Mouse (Mus musculus): ENCODE data around the gene Arid2. TPM values are rescaled to one million over a fixed set of nuclear protein-coding genes. Genes with fewer than 3 reads are reported as not detected.
"Not testable (repeated sequence)": the region's sequence is repeated elsewhere in the genome, so short reads cannot be mapped to it uniquely, and the experiment has no call there.

Arid2 gene
- polyA plus RNA-seq (2015; fragmentation: Nextera tagmentation; extraction: Ambion mirVana), result 28.7 and 29.8 TPM in 2 replicates

DNA sequence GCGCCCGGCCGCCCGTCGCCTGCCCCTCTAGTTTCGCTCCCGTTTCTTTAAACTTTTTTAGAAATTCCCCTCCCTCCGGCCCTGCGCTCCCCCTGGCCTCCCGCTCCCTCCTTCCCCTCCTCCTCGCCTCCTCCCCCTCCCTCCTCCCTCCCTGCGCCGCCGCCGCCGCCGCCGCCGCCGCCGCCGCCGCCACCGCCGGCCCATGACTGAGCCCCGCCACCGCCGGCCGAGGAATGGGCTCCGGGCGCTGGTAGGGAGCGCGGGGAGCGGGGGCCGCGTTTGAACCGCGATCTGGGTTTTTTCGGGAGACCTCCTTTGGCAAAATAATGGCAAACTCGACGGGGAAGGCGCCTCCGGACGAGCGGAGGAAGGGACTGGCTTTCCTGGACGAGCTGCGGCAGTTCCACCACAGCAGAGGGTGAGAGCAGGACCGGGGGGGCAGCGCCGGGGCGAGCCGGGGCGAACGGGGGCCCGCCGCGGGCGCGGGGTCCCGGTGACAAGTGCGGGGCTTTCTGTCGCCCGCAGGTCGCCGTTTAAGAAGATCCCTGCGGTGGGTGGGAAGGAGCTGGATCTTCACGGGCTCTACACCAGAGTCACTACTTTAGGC lies at the start of gene Arid2:
TSS of gene Arid2 (plus strand) at position 150 of the 607 bp plus-strand sequence.
- Histone ChIP-seq H3K9me3 (ENCODE audit: control insufficient read depth, low read length) (no peaks in the 10 kb centered on the region), H3K36me3 (ENCODE audit: control insufficient read depth, insufficient read depth) (no peaks in the 10 kb centered on the region), H3K4me1 (replicated peaks; ENCODE audit: control insufficient read depth, insufficient read depth, low read length) (peaks cover 25% of the 10 kb centered on the region), H3K4me3 (replicated peaks; ENCODE audit: low read length) (peak within 1 kb of the TSS; percentile 96), H3K27me3 (replicated peaks; ENCODE audit: control insufficient read depth, insufficient read depth, low read length) (no peaks in the 10 kb centered on the region), H3K27ac (ENCODE audit: low read length) (peak within 1 kb of the TSS; percentile 100), H3K4me2 (ENCODE audit: low read length) (peak within 1 kb of the TSS; percentile 91), H3K9ac (replicated peaks; ENCODE audit: low read depth, low read length) (peak within 1 kb of the TSS; percentile 98)
- ATAC-seq, result peak; percentile 13; the same call in 1 of the 2 replicates
- 0% methylated on average over 37 of the region's 67 CpGs for WGBS

DNA sequence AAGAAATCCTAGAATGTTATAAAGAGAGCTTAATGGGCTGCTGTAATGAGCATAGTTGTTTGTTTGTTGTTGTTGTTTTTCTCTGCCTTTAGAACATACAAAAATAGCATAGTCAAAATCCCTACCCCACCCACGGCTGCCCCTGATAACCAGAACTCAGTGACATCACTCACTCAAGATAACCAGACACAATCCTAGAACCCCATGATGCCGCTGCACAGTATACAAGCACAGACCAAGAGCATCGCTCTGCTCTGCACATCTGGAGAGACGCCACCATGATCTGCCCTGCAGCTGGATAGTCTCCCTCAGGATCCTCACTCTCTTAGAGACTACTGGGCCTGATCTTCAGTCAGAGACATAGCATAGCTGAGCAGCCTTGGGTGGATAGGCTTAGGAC lies 49.2 kb upstream of the Arid2 start:
- no peak for ATAC-seq
- Histone ChIP-seq H3K27me3 (replicated peaks; ENCODE audit: control insufficient read depth, insufficient read depth, low read length) (no peaks in the 10 kb centered on the region), H3K27ac (ENCODE audit: low read length) (no peak overlapping the region), H3K4me3 (replicated peaks; ENCODE audit: low read length) (no peak overlapping the region), H3K9me3 (ENCODE audit: control insufficient read depth, low read length) (no peaks in the 10 kb centered on the region), H3K36me3 (ENCODE audit: control insufficient read depth, insufficient read depth) (no peaks in the 10 kb centered on the region), H3K9ac (replicated peaks; ENCODE audit: low read depth, low read length) (no peak overlapping the region), H3K4me1 (replicated peaks; ENCODE audit: control insufficient read depth, insufficient read depth, low read length) (0 out of 2 replicates have a peak, but pooled peaks cover under 1% of the 10 kb centered on the region), H3K4me2 (ENCODE audit: low read length) (no peak overlapping the region)
- WGBS, result 92% methylated on average over 4 of the region's 4 CpGs

DNA sequence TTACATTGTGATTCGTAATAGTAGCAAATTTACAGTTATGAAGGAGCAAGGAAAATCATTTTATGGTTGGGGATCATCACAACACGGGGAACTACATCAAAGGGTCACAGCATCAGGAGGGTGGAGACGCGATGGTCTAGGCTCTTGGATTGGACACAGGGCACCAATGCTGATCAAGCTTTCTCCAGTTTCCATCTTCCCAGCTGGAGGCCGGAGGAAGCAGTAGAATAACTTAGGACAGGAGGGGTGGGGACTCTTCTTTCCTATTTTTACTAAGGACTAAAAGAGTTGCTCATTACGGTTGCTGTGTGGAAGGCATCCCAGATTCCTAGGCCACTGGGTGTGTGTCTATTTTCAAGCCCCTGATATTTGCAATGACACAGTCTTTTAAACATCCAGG lies 43.1 kb upstream of the Arid2 start:
- no peaks in the 10 kb centered on the region for H3K27me3 ChIP-seq (replicated peaks; ENCODE audit: control insufficient read depth, insufficient read depth, low read length)
- no peak overlapping the region for H3K4me2 ChIP-seq (ENCODE audit: low read length)
- H3K4me3 ChIP-seq (replicated peaks; ENCODE audit: low read length), result no peak overlapping the region
- H3K36me3 ChIP-seq (ENCODE audit: control insufficient read depth, insufficient read depth), result no peaks in the 10 kb centered on the region
- ATAC-seq, result no peak
- H3K27ac ChIP-seq (ENCODE audit: low read length), result no peak overlapping the region
- H3K9me3 ChIP-seq (ENCODE audit: control insufficient read depth, low read length), result no peaks in the 10 kb centered on the region; the same call in 1 of the 2 replicates
- WGBS, result 88% methylated on average over 6 of the region's 6 CpGs
- H3K4me1 ChIP-seq (replicated peaks; ENCODE audit: control insufficient read depth, insufficient read depth, low read length), result no peaks in the 10 kb centered on the region
- H3K9ac ChIP-seq (replicated peaks; ENCODE audit: low read depth, low read length), result no peak overlapping the region

DNA sequence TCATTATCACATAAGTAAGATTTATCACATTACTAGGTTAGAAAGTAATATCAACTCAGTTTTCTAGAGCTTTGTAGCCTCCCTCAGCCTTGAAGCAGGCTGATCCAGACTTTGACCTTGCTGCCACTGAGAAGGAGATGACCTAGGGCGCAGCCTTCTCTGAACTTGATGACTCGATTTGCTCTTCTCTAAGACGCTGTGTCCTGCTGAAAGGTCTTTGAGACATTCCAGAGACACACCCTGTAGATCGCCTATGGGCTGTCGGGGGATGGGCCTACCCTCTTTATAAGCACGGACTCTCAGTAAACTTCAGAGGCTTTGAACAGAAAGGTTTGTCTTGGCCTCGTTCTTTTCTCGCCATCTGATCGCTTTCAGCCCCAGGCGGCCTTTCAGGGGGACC lies 42.6 kb upstream of the Arid2 start:
- not testable (repeated sequence) for H3K9me3 ChIP-seq (ENCODE audit: control insufficient read depth, low read length); H3K4me3 ChIP-seq (replicated peaks; ENCODE audit: low read length); H3K4me1 ChIP-seq (replicated peaks; ENCODE audit: control insufficient read depth, insufficient read depth, low read length); H3K27me3 ChIP-seq (replicated peaks; ENCODE audit: control insufficient read depth, insufficient read depth, low read length); H3K36me3 ChIP-seq (ENCODE audit: control insufficient read depth, insufficient read depth); H3K27ac ChIP-seq (ENCODE audit: low read length); H3K4me2 ChIP-seq (ENCODE audit: low read length); ATAC-seq; H3K9ac ChIP-seq (replicated peaks; ENCODE audit: low read depth, low read length)
- WGBS, result 67% methylated on average over 10 of the region's 10 CpGs

DNA sequence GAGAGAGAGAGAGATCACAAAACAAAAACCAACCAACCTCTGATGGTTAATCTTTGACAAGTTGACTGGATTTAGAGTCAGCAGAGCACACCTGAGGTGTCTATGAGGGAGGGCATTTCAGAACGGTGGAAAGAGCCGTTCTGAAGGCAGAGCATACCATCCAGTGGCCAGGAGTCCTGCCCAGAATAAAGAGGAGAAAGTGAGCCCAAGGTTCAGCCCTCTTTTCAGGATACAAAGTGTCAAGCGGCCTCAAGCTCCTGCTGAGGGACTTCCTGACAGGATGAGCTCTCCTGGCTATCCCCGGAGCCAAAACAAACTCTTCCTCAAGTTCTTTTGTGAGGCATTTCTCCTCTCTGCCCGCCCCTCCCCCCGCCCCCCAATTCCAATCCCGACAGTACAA lies 33.5 kb upstream of the Arid2 start:
- Histone ChIP-seq H3K27ac (ENCODE audit: low read length) (no peak overlapping the region), H3K9ac (replicated peaks; ENCODE audit: low read depth, low read length) (no peak overlapping the region), H3K4me3 (replicated peaks; ENCODE audit: low read length) (peak overlapping the region; percentile 35), H3K4me1 (replicated peaks; ENCODE audit: control insufficient read depth, insufficient read depth, low read length) (peaks cover 6% of the 10 kb centered on the region; the same call in 1 of the 2 replicates), H3K9me3 (ENCODE audit: control insufficient read depth, low read length) (no peaks in the 10 kb centered on the region), H3K27me3 (replicated peaks; ENCODE audit: control insufficient read depth, insufficient read depth, low read length) (no peaks in the 10 kb centered on the region), H3K4me2 (ENCODE audit: low read length) (peak overlapping the region; percentile 58), H3K36me3 (ENCODE audit: control insufficient read depth, insufficient read depth) (no peaks in the 10 kb centered on the region)
- 3% methylated on average over 7 of the region's 7 CpGs for WGBS
- no peak for ATAC-seq

DNA sequence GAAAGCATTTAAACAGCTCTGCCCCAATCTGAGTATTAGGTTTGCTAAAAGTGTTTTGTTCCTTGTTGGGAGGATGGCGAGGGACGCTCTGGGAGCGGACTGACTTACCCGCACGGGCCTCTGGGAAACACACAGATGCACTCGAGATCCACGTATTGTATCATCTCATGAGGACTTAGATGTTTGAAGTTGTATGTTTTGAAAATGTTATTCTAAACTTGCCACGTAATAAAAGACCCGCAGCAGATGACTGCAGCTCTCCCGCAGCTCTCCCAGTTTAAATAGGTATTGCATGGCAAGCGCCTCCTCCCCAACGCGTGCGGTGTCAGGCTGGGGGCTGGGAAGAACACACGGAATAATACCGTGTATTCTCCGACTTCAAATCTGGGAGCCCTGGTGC lies 33.0 kb upstream of the Arid2 start:
- peak; percentile 67 for ATAC-seq
- peaks cover 6% of the 10 kb centered on the region; the same call in 1 of the 2 replicates for H3K4me1 ChIP-seq (replicated peaks; ENCODE audit: control insufficient read depth, insufficient read depth, low read length)

DNA sequence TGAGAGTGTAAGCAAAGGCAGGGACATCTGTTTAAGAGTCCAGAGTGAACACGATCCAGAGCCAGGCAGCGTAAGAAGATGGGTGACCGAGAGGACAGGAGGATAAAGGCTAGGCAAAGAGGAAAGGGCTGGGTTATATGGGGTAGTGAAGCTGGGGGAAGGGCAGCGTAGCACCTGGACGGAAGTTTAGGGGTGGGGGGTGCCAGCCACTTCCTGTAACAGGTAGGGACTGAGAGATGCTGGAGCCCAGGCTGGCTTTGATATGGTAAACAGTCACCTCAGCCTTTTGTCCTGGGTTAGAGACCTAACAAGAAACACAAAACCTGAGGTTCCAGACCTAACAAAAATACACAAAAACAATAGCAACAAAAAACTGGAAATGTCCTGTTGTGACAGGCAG lies 29.5 kb upstream of the Arid2 start:
- no peaks in the 10 kb centered on the region for H3K27me3 ChIP-seq (replicated peaks; ENCODE audit: control insufficient read depth, insufficient read depth, low read length)
- H3K9ac ChIP-seq (replicated peaks; ENCODE audit: low read depth, low read length), result no peak overlapping the region
- H3K4me1 ChIP-seq (replicated peaks; ENCODE audit: control insufficient read depth, insufficient read depth, low read length), result peaks cover 6% of the 10 kb centered on the region; the same call in 1 of the 2 replicates
- no peak overlapping the region for H3K4me3 ChIP-seq (replicated peaks; ENCODE audit: low read length)
- no peak overlapping the region for H3K4me2 ChIP-seq (ENCODE audit: low read length)
- WGBS, result 71% methylated on average over 5 of the region's 5 CpGs
- peaks cover 17% of the 10 kb centered on the region for H3K9me3 ChIP-seq (ENCODE audit: control insufficient read depth, low read length)
- ATAC-seq, result no peak
- H3K27ac ChIP-seq (ENCODE audit: low read length), result no peak overlapping the region
- no peaks in the 10 kb centered on the region for H3K36me3 ChIP-seq (ENCODE audit: control insufficient read depth, insufficient read depth)

More for the DNA sequence above, 33.0 kb upstream of the Arid2 start:
- under 1% methylated on average over 17 of the region's 17 CpGs for WGBS
- no peaks in the 10 kb centered on the region for H3K36me3 ChIP-seq (ENCODE audit: control insufficient read depth, insufficient read depth)
- H3K27me3 ChIP-seq (replicated peaks; ENCODE audit: control insufficient read depth, insufficient read depth, low read length), result no peaks in the 10 kb centered on the region
- peak overlapping the region; percentile 33; the same call in 1 of the 2 replicates for H3K9ac ChIP-seq (replicated peaks; ENCODE audit: low read depth, low read length)
- H3K27ac ChIP-seq (ENCODE audit: low read length), result no peak overlapping the region
- H3K4me3 ChIP-seq (replicated peaks; ENCODE audit: low read length), result peak overlapping the region; percentile 35
- H3K9me3 ChIP-seq (ENCODE audit: control insufficient read depth, low read length), result no peaks in the 10 kb centered on the region
- H3K4me2 ChIP-seq (ENCODE audit: low read length), result peak overlapping the region; percentile 58

DNA sequence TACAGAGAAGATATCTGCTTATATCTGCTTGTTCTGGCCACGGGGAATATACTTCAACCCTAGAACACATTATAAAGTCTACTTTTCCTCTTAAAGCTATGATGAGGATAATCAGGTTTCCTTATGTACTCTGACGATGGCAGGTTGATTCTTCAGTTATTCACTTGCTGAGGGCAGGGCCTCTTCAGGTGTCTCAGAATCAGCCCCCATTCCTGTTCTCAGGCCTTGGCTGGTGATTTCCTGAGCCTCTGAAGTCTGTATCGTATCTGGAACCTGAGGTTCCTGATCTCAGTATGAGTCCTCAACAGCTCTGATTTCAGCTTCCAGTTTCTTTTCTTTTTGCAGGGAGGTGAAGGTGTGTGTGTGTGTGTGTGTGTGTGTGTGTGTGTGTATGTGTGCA lies 22.7 kb upstream of the Arid2 start:
- Histone ChIP-seq H3K36me3 (ENCODE audit: control insufficient read depth, insufficient read depth) (peaks cover 19% of the 10 kb centered on the region), H3K27ac (ENCODE audit: low read length) (no peak overlapping the region), H3K9me3 (ENCODE audit: control insufficient read depth, low read length) (peaks cover 25% of the 10 kb centered on the region), H3K27me3 (replicated peaks; ENCODE audit: control insufficient read depth, insufficient read depth, low read length) (no peaks in the 10 kb centered on the region), H3K9ac (replicated peaks; ENCODE audit: low read depth, low read length) (no peak overlapping the region), H3K4me2 (ENCODE audit: low read length) (no peak overlapping the region), H3K4me3 (replicated peaks; ENCODE audit: low read length) (no peak overlapping the region), H3K4me1 (replicated peaks; ENCODE audit: control insufficient read depth, insufficient read depth, low read length) (no peaks in the 10 kb centered on the region)
- 97% methylated on average over 3 of the region's 3 CpGs for WGBS
- ATAC-seq, result no peak

DNA sequence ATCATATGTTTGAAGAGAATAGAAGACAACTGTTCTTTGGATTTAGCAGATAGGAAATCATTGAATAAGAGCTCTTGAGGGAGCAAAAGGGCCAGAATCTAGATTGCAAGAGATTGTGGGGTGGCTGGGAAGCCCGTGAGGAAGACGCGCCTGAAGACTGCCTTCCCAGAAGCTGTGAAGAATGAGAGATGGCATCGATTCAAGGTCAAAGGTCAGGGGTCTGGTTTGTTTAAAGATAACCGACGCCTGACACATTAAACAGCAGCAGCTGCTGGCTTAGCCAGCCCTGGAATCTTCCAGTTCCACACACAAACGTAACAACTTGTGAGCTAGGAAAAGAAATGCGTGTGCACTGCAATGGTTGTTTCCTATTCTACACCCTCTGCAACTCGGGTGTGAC lies 19.4 kb upstream of the Arid2 start:
- H3K36me3 ChIP-seq (ENCODE audit: control insufficient read depth, insufficient read depth), result peaks cover 19% of the 10 kb centered on the region
- ATAC-seq, result no peak
- H3K4me3 ChIP-seq (replicated peaks; ENCODE audit: low read length), result no peak overlapping the region
- H3K4me2 ChIP-seq (ENCODE audit: low read length), result no peak overlapping the region
- no peaks in the 10 kb centered on the region for H3K27me3 ChIP-seq (replicated peaks; ENCODE audit: control insufficient read depth, insufficient read depth, low read length)
- WGBS, result 85% methylated on average over 9 of the region's 9 CpGs
- no peak overlapping the region for H3K9ac ChIP-seq (replicated peaks; ENCODE audit: low read depth, low read length)
- H3K9me3 ChIP-seq (ENCODE audit: control insufficient read depth, low read length), result 0 out of 2 replicates have a peak, but pooled peaks cover 8% of the 10 kb centered on the region
- no peak overlapping the region for H3K27ac ChIP-seq (ENCODE audit: low read length)
- no peaks in the 10 kb centered on the region; the same call in 1 of the 2 replicates for H3K4me1 ChIP-seq (replicated peaks; ENCODE audit: control insufficient read depth, insufficient read depth, low read length)
